Mouse (Mus musculus): ENCODE data around the gene Gpr171.
A peak's percentile ranks its signal among the peaks of the same experiment; 100 is the strongest.
"Not testable (repeated sequence)": the region's sequence is repeated elsewhere in the genome, so short reads cannot be mapped to it uniquely, and the experiment has no call there.

Gpr171 gene

DNA sequence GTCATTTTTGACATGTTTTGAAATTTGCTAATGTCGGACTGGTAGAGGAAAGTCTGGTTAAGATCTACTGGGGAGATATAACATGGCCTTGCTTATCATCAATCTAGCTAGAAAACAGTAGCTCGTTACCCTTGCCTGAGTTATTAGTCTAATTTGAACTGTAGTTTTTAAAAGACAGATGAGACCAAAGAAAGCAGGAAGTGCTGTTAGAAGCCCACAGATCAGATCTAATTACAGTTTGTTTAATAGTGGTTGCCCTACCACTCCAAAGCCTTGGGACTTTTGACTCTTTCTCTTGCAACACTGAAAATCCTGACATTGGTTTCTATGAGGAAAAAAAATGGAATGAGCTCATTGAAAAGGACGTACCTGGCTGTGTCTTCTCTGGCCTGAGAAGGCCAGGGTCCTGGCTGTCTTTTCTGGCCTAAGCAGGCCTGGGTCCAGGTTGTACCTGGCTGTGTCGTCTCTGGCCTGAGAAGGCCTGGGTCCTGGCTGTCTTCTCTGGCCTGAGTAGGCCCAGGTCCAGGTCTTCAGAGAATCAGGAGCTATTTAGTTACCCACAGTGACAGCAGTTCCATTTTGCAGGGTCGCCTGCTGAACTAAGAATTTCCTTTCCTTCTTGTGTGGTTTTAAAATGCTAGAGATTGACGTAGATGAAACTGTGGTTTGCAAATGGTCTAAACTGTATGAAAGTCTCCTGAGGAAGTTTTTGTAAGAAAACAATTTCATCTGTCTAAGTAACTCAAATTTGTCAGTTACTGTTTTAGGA lies at the start of gene Gpr171:
TSS of gene Gpr171 (minus strand) at position 604 of the 769 bp plus-strand sequence.
- peak; percentile 73 for DNase-seq (ENCODE audit: low spot score)

DNA sequence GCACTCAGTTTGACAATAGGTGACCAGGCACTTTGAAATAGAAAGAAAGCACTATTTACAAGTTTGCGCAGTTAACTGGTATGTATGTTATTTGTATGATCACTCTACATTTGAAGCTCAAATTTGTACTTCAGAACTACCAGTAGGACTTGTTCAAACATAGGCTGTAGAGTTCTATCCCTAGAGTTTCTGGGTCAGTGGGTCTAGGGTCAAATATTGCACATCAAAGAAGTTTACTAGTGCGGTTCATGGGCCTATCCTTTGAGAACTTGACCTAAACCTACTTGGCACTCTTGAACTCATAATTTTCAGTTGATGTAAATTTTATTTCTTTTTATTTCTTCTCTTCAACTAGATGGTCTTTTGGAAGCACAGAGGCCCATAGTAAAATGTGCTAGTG lies 49.0 kb upstream of the Gpr171 start:
- DNase-seq (ENCODE audit: low spot score), result no peak

GRCm38 (mm10) chr3:59149646-59150045 lies 48.0 kb upstream of the Gpr171 start:
- DNase-seq (ENCODE audit: low spot score), result no peak

GRCm38 (mm10) chr3:59145194-59145593 lies 43.6 kb upstream of the Gpr171 start:
- DNase-seq (ENCODE audit: low spot score), result no peak

DNA sequence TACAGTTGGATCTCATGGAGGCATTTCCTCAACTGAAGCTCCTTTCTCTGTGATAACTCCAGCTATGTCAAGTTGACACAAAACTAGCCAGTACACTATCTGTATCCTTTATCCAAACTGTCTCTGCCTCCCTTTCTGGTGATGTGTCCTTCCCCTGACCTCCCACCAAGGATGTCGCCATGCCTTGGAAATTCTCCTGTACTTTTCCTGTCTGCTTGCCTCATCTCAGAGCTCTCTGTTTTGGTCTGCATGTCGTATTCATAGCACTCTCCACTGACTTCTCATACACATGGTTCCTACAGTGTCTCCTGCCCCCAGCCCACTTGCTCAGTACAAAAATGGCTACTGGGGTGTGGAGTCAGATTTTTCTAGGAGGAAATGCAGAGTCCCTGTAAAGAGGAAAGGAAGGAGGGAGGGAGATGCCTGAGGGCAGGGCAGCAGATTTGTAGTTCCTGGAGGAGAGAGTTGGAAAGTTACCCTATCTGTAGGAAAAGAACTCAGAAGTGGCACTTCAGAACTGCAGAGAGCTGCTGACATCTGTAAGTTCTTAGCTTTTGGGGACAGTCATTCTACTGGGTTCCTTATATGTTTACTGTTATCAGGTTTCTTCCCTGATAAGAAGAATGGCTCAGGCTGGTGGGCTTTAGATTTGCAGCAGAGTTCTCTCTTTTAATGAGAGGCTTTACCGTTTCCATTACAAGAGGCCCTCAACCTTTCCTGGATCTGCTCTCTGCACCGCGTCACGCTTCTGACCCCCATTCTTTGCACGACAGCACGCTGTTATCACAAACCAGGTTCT lies 40.1 kb upstream of the Gpr171 start:
- no peak for DNase-seq (ENCODE audit: low spot score)

- not testable (repeated sequence) for DNase-seq (ENCODE audit: low spot score)
Measured at GRCm38 (mm10) chr3:59140941-59141340, 39.3 kb upstream of the Gpr171 start.

DNA sequence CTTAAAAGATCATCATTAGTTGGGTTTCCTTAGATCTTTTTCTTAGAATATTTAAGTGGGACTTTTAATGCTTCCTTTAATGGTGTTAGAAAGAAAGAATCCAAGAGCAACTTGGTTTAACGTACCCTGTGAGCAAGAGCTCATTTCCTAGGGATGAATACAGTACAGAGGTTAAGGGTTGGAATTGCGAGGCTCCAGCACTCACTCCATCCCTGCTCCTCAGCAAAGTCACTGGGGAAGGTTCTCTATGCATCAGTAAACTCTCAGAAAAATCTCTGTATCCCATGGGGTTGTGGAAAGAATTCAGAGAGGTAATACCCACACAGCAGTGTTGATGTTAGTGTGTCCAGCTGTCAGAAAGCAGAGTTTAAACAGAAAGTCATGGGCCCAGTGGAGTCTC lies 38.5 kb upstream of the Gpr171 start:
- no peak for DNase-seq (ENCODE audit: low spot score)

- DNase-seq (ENCODE audit: low spot score), result no peak
Measured at GRCm38 (mm10) chr3:59139651-59140051, 38.0 kb upstream of the Gpr171 start.

DNA sequence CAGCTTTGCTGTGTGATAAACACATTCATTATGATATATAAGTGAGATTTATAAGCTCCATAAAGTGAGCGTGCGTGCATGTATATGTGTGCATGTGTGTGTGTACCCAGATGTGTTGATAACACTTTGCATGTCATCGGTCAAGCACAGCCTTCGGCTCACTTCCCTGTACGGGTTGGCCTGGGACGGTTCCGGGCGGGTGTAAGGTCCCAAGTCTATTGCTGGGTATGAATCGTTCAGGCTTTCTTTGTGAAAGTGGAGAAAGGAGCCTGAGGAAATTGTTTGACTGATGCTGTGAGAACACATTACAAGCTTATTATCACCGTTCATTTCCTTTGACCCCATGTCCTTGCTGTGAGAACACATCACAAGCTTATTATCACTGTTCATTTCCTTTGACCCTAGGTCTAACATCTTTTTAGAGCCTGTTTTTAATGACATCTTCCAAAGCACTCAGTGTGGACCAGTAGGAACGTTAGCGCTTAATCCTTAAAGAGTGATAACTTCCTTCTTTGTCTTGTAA lies 37.4 kb upstream of the Gpr171 start:
- DNase-seq (ENCODE audit: low spot score), result no peak

GRCm38 (mm10) chr3:59135911-59136653 lies 34.5 kb upstream of the Gpr171 start:
- no peak for DNase-seq (ENCODE audit: low spot score)

- DNase-seq (ENCODE audit: low spot score), result no peak
Measured at GRCm38 (mm10) chr3:59133189-59133588, 31.6 kb upstream of the Gpr171 start.

DNA sequence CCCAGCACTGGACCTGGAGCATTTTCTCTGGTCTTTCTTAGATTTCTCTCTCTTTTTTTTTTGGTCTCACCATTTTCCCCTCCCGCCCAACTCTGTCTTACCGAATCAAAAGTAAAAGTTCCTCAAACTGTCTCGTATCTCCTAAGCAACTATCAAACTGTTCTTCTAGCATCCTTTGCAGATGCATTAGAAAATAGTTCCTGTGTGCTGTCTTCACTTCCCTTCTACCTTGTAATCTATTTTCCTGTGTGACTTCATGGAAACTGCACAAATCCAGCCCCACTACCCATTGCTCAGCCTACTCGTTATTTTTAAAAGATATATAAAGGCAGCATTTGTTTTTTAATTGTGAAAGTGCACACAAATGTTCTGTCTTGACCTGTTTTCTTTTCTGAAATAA lies 30.3 kb upstream of the Gpr171 start:
- no peak for DNase-seq (ENCODE audit: low spot score)

GRCm38 (mm10) chr3:59131081-59131480 lies 29.5 kb upstream of the Gpr171 start:
- DNase-seq (ENCODE audit: low spot score), result no peak

DNA sequence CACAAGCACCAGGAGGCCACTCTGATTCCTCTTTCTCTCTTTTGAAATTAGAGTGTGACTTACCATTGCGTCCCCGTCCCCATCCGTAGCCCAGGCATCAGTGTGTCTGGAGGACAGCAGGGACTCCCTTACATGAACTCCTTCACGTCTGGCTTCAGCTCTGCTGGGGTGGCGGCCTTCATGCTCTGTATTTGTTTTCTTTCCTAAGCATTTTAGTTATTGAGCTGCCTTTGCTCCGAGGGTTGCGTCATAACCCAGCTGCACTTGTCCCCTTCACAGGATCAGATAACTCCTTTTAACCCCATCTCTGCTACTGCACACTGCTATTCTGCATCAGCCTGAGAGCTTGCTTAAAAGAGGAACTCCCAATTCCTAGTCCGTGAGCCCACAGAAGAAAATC lies 28.8 kb upstream of the Gpr171 start:
- peak; percentile 49 for DNase-seq (ENCODE audit: low spot score)

DNA sequence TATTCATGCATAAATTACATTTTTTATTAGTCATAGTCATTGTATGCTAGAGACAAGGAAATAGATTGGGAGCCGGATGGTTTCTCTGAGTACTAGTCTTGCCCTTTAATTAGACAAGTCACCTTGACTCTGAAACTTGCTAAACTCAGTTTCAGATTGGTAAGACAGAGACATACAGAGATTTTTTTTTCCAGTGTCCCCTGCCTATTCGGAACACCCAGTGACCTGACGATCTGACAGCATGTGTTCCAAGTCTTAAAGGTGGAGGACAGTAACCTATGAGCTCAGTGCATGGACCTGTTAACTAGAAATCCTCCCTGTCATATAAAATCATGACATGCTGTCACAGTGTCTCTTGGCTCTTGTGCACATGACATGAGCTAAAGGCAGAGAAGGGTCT lies 27.9 kb upstream of the Gpr171 start:
- no peak for DNase-seq (ENCODE audit: low spot score)

DNA sequence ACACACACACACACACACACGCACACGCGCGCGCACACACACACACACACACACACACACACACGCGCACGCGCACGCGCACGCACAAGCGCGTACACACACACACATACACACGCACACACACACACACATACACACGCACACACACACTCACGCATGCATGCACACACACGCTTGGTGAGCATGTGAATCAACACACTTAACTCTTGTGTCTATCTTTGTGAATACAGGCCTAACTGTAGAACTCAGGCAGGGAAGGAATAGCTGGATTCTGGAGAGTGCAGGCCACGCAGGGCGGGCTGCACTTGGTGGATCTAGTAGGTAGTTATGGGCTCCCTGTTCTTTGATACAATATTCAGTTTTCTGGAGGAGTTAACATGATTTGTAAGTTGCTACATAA lies 27.1 kb upstream of the Gpr171 start:
- no peak for DNase-seq (ENCODE audit: low spot score)

DNA sequence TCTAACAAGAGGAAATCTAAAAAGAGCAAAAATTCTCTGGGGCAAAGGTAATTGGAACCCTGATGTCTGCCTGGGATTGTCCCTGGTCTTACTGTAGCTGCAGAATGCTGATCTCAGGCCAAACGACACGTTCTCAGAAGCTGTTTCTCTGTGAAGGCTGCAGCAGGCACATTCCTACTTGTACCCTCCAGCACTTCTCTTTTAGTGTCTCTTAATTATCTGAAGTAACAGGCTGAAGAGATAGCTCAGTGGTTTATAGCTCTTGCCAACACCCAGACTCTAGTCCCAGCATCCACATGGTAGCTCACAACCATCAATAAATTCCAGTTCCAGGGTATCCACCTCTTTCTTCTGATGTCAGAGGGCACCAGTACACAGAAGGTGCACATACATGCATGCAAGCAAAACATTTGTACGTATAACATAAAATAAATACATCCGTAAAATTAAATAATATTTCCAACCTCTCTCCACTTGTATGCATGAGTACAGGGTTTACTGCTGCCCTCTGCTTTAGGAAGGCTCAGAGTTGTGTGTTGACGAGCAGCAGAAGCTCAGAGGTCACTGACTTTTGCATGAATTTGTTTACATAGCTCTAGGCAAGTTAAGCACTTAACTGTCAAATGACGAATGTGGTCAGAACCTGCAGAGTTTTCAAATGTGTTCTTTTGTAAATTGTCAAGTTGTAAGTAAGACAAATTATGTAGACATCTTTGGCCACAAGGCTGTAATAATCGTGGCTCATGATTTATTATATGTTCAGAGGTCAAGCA lies 24.3 kb upstream of the Gpr171 start:
- DNase-seq (ENCODE audit: low spot score), result no peak

DNA sequence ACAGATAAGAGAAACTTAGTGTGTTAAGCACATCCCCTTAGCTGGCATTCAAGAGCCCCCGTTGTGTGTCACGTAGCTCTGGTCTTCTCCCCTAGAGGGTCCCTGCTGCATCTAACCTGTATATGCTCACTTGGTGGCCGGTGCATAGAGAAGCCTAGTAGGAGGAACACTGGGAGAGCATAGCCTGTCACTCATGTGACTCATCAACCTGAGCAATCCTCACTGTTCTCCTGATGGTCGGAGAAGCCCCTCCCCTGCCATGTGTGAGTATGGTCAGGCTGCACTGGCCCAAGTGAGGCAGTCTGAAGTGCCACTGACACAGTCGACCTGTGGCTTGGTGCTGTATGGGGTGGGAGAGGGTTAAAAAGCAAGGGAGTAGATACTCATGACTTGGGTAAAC lies 23.4 kb upstream of the Gpr171 start:
- DNase-seq (ENCODE audit: low spot score), result no peak

- DNase-seq (ENCODE audit: low spot score), result no peak
Measured at GRCm38 (mm10) chr3:59121780-59122449, 20.3 kb upstream of the Gpr171 start.

GRCm38 (mm10) chr3:59121067-59121730 lies 19.6 kb upstream of the Gpr171 start:
- DNase-seq (ENCODE audit: low spot score), result no peak
